Mouse (Mus musculus) intestine, postnatal 0 days (tissue): ENCODE measurements around the gene Cops2. TPM values are rescaled to one million over a fixed set of nuclear protein-coding genes. Genes with fewer than 3 reads are reported as not detected.
A peak's percentile ranks its signal among the peaks of the same experiment; 100 is the strongest.

Source experiments
- ATAC-seq: fragments of 200-750 bp; cut with Nextera tagmentation; 2 replicates; pipeline ENCODE4 v1.8.0; 2017; ENCODE audit warnings: mild to moderate bottlenecking, moderate TSS enrichment, moderate library complexity
- H3K27ac ChIP-seq: fragments of 300-500 bp; sonication (generic); 2 replicates; pipeline ENCODE4 v1.5.1; 2014; ENCODE audit warnings: mild to moderate bottlenecking, low read depth, low read length, moderate library complexity
- H3K27me3 ChIP-seq: fragments of 300-500 bp; sonication (generic); replicated peaks from 2 replicates; pipeline ENCODE4 v1.6.1; 2014; ENCODE audit warnings: low read length, mixed read lengths; ENCODE audit not compliant: control insufficient read depth, insufficient read depth
- H3K36me3 ChIP-seq: fragments of 300-500 bp; sonication (generic); 2 replicates; pipeline ENCODE4 v1.6.1; 2014; ENCODE audit warnings: mild to moderate bottlenecking, moderate library complexity; ENCODE audit not compliant: control insufficient read depth, insufficient read depth
- H3K4me1 ChIP-seq: fragments of 300-500 bp; sonication (generic); replicated peaks from 2 replicates; pipeline ENCODE4 v1.6.1; 2014; ENCODE audit warnings: antibody characterized with exemption, low read length, mixed read lengths; ENCODE audit not compliant: control insufficient read depth, insufficient read depth
- H3K4me2 ChIP-seq: fragments of 300-500 bp; sonication (generic); replicated peaks from 2 replicates; pipeline ENCODE4 v1.6.1; 2014; ENCODE audit warnings: low read depth, mild to moderate bottlenecking, moderate library complexity
- H3K4me3 ChIP-seq: fragments of 300-500 bp; sonication (generic); 2 replicates; pipeline ENCODE4 v1.5.1; 2014; ENCODE audit warnings: low read depth, low read length
- H3K9ac ChIP-seq: fragments of 300-500 bp; sonication (generic); 2 replicates; pipeline ENCODE4 v1.6.1; 2014; ENCODE audit warnings: mild to moderate bottlenecking, low read depth, low read length
- H3K9me3 ChIP-seq: fragments of 300-500 bp; sonication (generic); 2 replicates; pipeline ENCODE4 v1.6.1; 2016; ENCODE audit warnings: mixed run types; ENCODE audit not compliant: control insufficient read depth
- CTCF ChIP-seq: sonication (generic); IDR thresholded peaks from 2 replicates; pipeline ENCODE4 v1.5.1; 2016; ENCODE audit warnings: low read depth, mild to moderate bottlenecking, control low read depth, antibody characterized with exemption, moderate library complexity
- WGBS: fragments of 180-500 bp; shearing (Covaris S2); extraction: QIAGEN DNeasy Blood & Tissue Kit; methylation state at CpG from one replicate; pipeline ENCODE4 v1.1.7; 2014; 5-methylcytosine and 5-hydroxymethylcytosine counted together
- polyA plus RNA-seq: library from polyadenylated mRNA; unstranded; fragments of >200 nt; fragmentation: Nextera tagmentation; extraction: Ambion mirVana; gene quantifications from 2 replicates; pipeline ENCODE4 v1.2.1, GENCODE M21; 2015

Gene Cops2
- polyA plus RNA-seq, 1 experiment from 2014 or later: 28.7 TPM

GRCm38 (mm10) chr2:125866058-125866740 lies 7.3 kb upstream of the Cops2 start:
- H3K9ac ChIP-seq: peak overlapping the region; percentile 47
- no peaks in the 10 kb centered on the region for H3K36me3 ChIP-seq
- no peaks in the 10 kb centered on the region for H3K27me3 ChIP-seq
- peak overlapping the region; percentile 65 for H3K4me3 ChIP-seq
- no peaks in the 10 kb centered on the region for H3K4me1 ChIP-seq
- H3K9me3 ChIP-seq: no peaks in the 10 kb centered on the region
- ATAC-seq: peak; percentile 96
- 1% methylated on average over 23 of the region's 23 CpGs for WGBS
- peak overlapping the region; percentile 66 for H3K27ac ChIP-seq
- peak overlapping the region; percentile 62 for H3K4me2 ChIP-seq
- no peak for TF ChIP-seq CTCF

- Histone ChIP-seq H3K9ac (no peak overlapping the region), H3K27me3 (no peaks in the 10 kb centered on the region), H3K4me3 (peak overlapping the region; percentile 65), H3K9me3 (no peaks in the 10 kb centered on the region), H3K4me2 (peak overlapping the region; percentile 62; the same call in 1 of the 2 replicates), H3K27ac (no peak overlapping the region), H3K4me1 (no peaks in the 10 kb centered on the region), H3K36me3 (no peaks in the 10 kb centered on the region)
- no peak for ATAC-seq
- no peak for TF ChIP-seq CTCF
These were observed 6.6 kb upstream of the Cops2 start for GRCm38 (mm10) chr2:125865585-125865984.

DNA sequence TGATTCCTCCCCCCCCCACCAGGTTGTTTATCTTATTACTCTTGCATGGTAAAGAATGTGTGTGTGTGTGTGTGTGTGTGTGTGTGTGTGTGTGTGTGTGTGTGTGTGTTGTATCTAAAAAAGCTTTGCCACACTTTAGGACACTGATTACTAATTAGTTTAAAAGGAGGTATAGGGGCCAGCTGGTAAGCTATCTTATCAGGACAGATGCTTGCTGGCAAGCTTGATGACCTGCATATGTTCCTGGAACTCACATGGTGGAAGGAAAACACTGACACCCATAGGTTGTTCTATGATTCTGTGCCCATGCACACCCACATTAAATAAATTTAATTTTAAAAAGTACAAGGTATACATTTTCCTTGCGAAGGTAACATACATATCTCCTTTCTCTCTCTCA lies 5.6 kb upstream of the Cops2 start:
- no peak for ATAC-seq

GRCm38 (mm10) chr2:125863799-125864198 lies 4.9 kb upstream of the Cops2 start:
- ATAC-seq: no peak
- no peaks in the 10 kb centered on the region for H3K9me3 ChIP-seq
- H3K27me3 ChIP-seq: no peaks in the 10 kb centered on the region
- no peaks in the 10 kb centered on the region for H3K4me1 ChIP-seq
- H3K4me2 ChIP-seq: no peak overlapping the region
- H3K36me3 ChIP-seq: no peaks in the 10 kb centered on the region
- no peak overlapping the region for H3K4me3 ChIP-seq
- no peak overlapping the region for H3K27ac ChIP-seq
- WGBS: 85% methylated on average over 3 of the region's 3 CpGs
- TF ChIP-seq CTCF: no peak
- H3K9ac ChIP-seq: no peak overlapping the region

More for the DNA sequence above, 5.6 kb upstream of the Cops2 start:
- Histone ChIP-seq H3K27me3 (no peaks in the 10 kb centered on the region), H3K4me1 (no peaks in the 10 kb centered on the region), H3K36me3 (no peaks in the 10 kb centered on the region), H3K4me2 (no peak overlapping the region), H3K9ac (no peak overlapping the region), H3K4me3 (no peak overlapping the region), H3K9me3 (no peaks in the 10 kb centered on the region), H3K27ac (no peak overlapping the region)
- no peak for TF ChIP-seq CTCF
- 93% methylated on average over 1 of the region's 1 CpGs for WGBS

DNA sequence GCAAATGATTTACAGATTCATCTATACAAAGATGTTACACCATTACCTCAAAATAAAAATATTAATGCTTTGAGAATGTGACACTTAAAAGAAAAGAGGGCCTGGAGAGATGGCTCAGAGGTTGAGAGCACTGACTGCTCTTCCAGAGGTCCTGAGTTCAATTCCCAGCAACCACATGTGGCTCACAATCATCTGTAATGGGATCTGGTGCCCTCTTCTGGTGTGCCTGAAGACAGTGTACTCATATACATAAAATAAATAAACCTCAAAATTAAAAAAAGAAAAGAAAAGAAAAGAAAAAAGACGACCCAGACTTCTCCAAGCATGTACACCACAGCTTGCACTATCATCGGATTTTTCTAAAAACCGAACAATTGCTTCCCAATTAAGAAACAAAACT lies 1.2 kb downstream of the Cops2 start:
- Histone ChIP-seq H3K4me3 (peak overlapping the region; percentile 100), H3K9ac (no peak overlapping the region)

GRCm38 (mm10) chr2:125851237-125851636 lies 7.7 kb downstream of the Cops2 start:
- WGBS: 73% methylated on average over 2 of the region's 2 CpGs

More for the DNA sequence above, 1.2 kb downstream of the Cops2 start:
- Histone ChIP-seq H3K4me1 (no peaks in the 10 kb centered on the region; the same call in 1 of the 2 replicates), H3K27ac (no peak overlapping the region), H3K4me2 (peak overlapping the region; percentile 85), H3K9me3 (no peaks in the 10 kb centered on the region), H3K36me3 (no peaks in the 10 kb centered on the region), H3K27me3 (no peaks in the 10 kb centered on the region)
- TF ChIP-seq CTCF: peak; percentile 39
- no peak for ATAC-seq
- 51% methylated on average over 3 of the region's 3 CpGs for WGBS

More at GRCm38 (mm10) chr2:125851237-125851636, 7.7 kb downstream of the Cops2 start:
- no peaks in the 10 kb centered on the region for H3K9me3 ChIP-seq
- no peaks in the 10 kb centered on the region; the same call in 1 of the 2 replicates for H3K4me1 ChIP-seq
- H3K27ac ChIP-seq: no peak overlapping the region
- no peak overlapping the region for H3K4me3 ChIP-seq
- no peak overlapping the region for H3K9ac ChIP-seq
- H3K27me3 ChIP-seq: no peaks in the 10 kb centered on the region
- no peak for TF ChIP-seq CTCF
- no peak overlapping the region for H3K4me2 ChIP-seq
- peaks cover 19% of the 10 kb centered on the region for H3K36me3 ChIP-seq
- no peak for ATAC-seq
